Comparison of ENCODE assay signal across 9 mouse cellular contexts in genomic region chr4:154167053-154167452, GRCm38 (mm10). TPM values are rescaled to one million over a fixed set of nuclear protein-coding genes. Genes with fewer than 3 reads are reported as not detected.
DNase-seq lines count a peak whose midpoint lies in the region; ATAC-seq and TF ChIP-seq lines count a peak whose summit lies in the region.
"Had no signal": no experiment of that assay in that cellular context is flagged by ENCODE, and none has a peak within 500 bp of the region (broad histone marks: within the 10 kb centered on the region; RNA-seq: fewer than 3 reads in every experiment).

No protein-coding gene starts in this region.

- peaks cover 40% of the 10 kb centered on the region for H3K27me3 ChIP-seq in heart, embryonic 12.5 days (replicated peaks)
- no peaks in the 10 kb centered on the region for H3K27me3 ChIP-seq in testis, adult 2 months (ENCODE audit: control insufficient read depth, insufficient read depth, low read length)

- no peak overlapping the region for H3K4me3 ChIP-seq in heart, embryonic 12.5 days
- H3K4me3 ChIP-seq in testis, adult 2 months (ENCODE audit: control insufficient read depth, low read depth, low read length) = no peak overlapping the region
- no peak overlapping the region for H3K4me3 ChIP-seq in bone marrow macrophage, adult 2 months (ENCODE audit: insufficient read depth, low read length)
- H3K4me3 ChIP-seq: limb, embryonic 13.5 days had no signal

- H3K9ac ChIP-seq in heart, embryonic 12.5 days = no peak overlapping the region
- H3K9ac ChIP-seq: limb, embryonic 13.5 days had no signal

- no peak for ATAC-seq in heart, embryonic 12.5 days (ENCODE audit: insufficient number of reproducible peaks, low FRiP score)
- no peak for ATAC-seq in megakaryocyte, adult 5-6 weeks (ENCODE audit: poor library complexity, severe bottlenecking)

- H3K36me3 ChIP-seq in heart, embryonic 12.5 days = no peaks in the 10 kb centered on the region
- no peaks in the 10 kb centered on the region for H3K36me3 ChIP-seq in testis, adult 2 months (ENCODE audit: control insufficient read depth, insufficient read depth, low read length)
- H3K36me3 ChIP-seq: limb, embryonic 13.5 days had no signal

- H3K4me2 ChIP-seq in heart, embryonic 12.5 days = no peak overlapping the region
- H3K4me2 ChIP-seq: limb, embryonic 13.5 days had no signal

- 23% methylated on average over 5 of the region's 5 CpGs for WGBS in heart, embryonic 12.5 days

- TF ChIP-seq CTCF in testis, adult 2 months (IDR thresholded peaks at IDR 0.05; ENCODE audit: control insufficient read depth, insufficient read depth, insufficient replicate concordance, low read depth, low read length) = peak; percentile 68; the same call in 1 of the 2 replicates
- peak; percentile 42; the same call in 1 of the 2 replicates for TF ChIP-seq CTCF in bone marrow macrophage, adult 2 months (IDR thresholded peaks at IDR 0.05; ENCODE audit: low read depth, low read length)

- no peak overlapping the region for H3K27ac ChIP-seq in heart, embryonic 12.5 days (ENCODE audit: poor library complexity, severe bottlenecking)
- H3K27ac ChIP-seq in testis, adult 2 months (ENCODE audit: control insufficient read depth, insufficient read depth, low read depth, low read length) = no peak overlapping the region
- H3K27ac ChIP-seq in bone marrow macrophage, adult 2 months (ENCODE audit: insufficient read depth, low read depth, low read length) = no peak overlapping the region
- H3K27ac ChIP-seq: limb, embryonic 13.5 days had no signal

- DNase-seq in heart, postnatal 10 days = peak; percentile 72 to 86
- no peak for DNase-seq in testis, postnatal 14 days (ENCODE audit: low spot score)
- DNase-seq in kidney, postnatal 10 days = peak; percentile 86
- peak; percentile 67 for DNase-seq in ovary, postnatal 36 days (ENCODE audit: low spot score)

- H3K9me3 ChIP-seq in heart, embryonic 12.5 days (replicated peaks) = no peaks in the 10 kb centered on the region
- H3K9me3 ChIP-seq: limb, embryonic 13.5 days had no signal

- intact Hi-C loops in heart, postnatal 10 days (cut with DNase I) = loop anchor here (1.0 kb wide), 1 partner anchor 40 kb away; no protein-coding TSS in a partner anchor

- no peak for TF ChIP-seq POLR2A in testis, adult 2 months (IDR thresholded peaks at IDR 0.05; ENCODE audit: control insufficient read depth, low read depth, low read length)
- no peak for TF ChIP-seq POLR2A in bone marrow macrophage, adult 2 months (IDR thresholded peaks at IDR 0.05; ENCODE audit: borderline replicate concordance, low read depth, low read length)

- peaks cover 27% of the 10 kb centered on the region for H3K4me1 ChIP-seq in heart, embryonic 12.5 days (replicated peaks)
- H3K4me1 ChIP-seq in testis, adult 2 months (ENCODE audit: control insufficient read depth, insufficient read depth, low read length) = peaks cover 11% of the 10 kb centered on the region
- H3K4me1 ChIP-seq in bone marrow macrophage, adult 2 months (ENCODE audit: control insufficient read depth, insufficient read depth, low read length) = no peaks in the 10 kb centered on the region

RNA-seq across cellular contexts. Expression of gene Megf6, which starts 3.5 kb away (rescaled TPM):
- total RNA-seq in heart, postnatal 10 days (2021) = 10 to 100 TPM; 33.8 to 41.5 TPM
- polyA plus RNA-seq in heart, embryonic 12.5 days (2016; fragmentation: Nextera tagmentation; extraction: Ambion mirVana) = 16.0 and 19.4 TPM in 2 replicates
- polyA plus RNA-seq in testis, adult 2 months (2012; rRNA removed) = 1.0 and 1.4 TPM in 2 replicates
- not detected in 2 replicates for polyA plus RNA-seq in bone marrow macrophage, adult 2 months (2012; ENCODE audit: insufficient read depth, insufficient read length, missing spikeins)
- total RNA-seq in megakaryocyte, adult 5-6 weeks (2015) = not detected in 2 replicates
- total RNA-seq in megakaryocyte, adult 5-6 weeks (2017) = 0.04 TPM in 1 of 2 replicates, not detected in the other

RNA-seq across cellular contexts. Expression of gene Tprgl, which starts 6.6 kb away (rescaled TPM):
- 100 to 1,000 TPM; 129 to 134 TPM for total RNA-seq in heart, postnatal 10 days (2021)
- 128 and 135 TPM in 2 replicates for polyA plus RNA-seq in heart, embryonic 12.5 days (2016; fragmentation: Nextera tagmentation; extraction: Ambion mirVana)
- polyA plus RNA-seq in testis, adult 2 months (2012; rRNA removed) = 212 and 246 TPM in 2 replicates
- polyA plus RNA-seq in bone marrow macrophage, adult 2 months (2012; ENCODE audit: insufficient read depth, insufficient read length, missing spikeins) = 117 and 127 TPM in 2 replicates
- 75.5 and 90.9 TPM in 2 replicates for total RNA-seq in megakaryocyte, adult 5-6 weeks (2015)
- 52.4 and 57.3 TPM in 2 replicates for total RNA-seq in megakaryocyte, adult 5-6 weeks (2017)

RNA-seq across cellular contexts. Expression of gene Wrap73, which starts 24.9 kb away (rescaled TPM):
- total RNA-seq in heart, postnatal 10 days (2021) = 10 to 100 TPM; 10.2 to 13.2 TPM
- polyA plus RNA-seq in heart, embryonic 12.5 days (2016; fragmentation: Nextera tagmentation; extraction: Ambion mirVana) = 23.5 and 24.1 TPM in 2 replicates
- 20.8 and 21.2 TPM in 2 replicates for polyA plus RNA-seq in testis, adult 2 months (2012; rRNA removed)
- 10.0 and 12.7 TPM in 2 replicates for polyA plus RNA-seq in bone marrow macrophage, adult 2 months (2012; ENCODE audit: insufficient read depth, insufficient read length, missing spikeins)
- 9.6 and 9.8 TPM in 2 replicates for total RNA-seq in megakaryocyte, adult 5-6 weeks (2015)
- 3.6 and 5.3 TPM in 2 replicates for total RNA-seq in megakaryocyte, adult 5-6 weeks (2017)

RNA-seq across cellular contexts. Expression of gene Trp73, which starts 27.0 kb away (rescaled TPM):
- total RNA-seq in heart, postnatal 10 days (2021) = under 1 TPM in 1 of 2 experiments, not detected in 1; 0.05 TPM
- polyA plus RNA-seq in heart, embryonic 12.5 days (2016; fragmentation: Nextera tagmentation; extraction: Ambion mirVana) = 0.04 and 0.05 TPM in 2 replicates
- 0.17 and 0.48 TPM in 2 replicates for polyA plus RNA-seq in testis, adult 2 months (2012; rRNA removed)
- not detected in 2 replicates for polyA plus RNA-seq in bone marrow macrophage, adult 2 months (2012; ENCODE audit: insufficient read depth, insufficient read length, missing spikeins)
- not detected in 2 replicates for total RNA-seq in megakaryocyte, adult 5-6 weeks (2015)
- not detected in 2 replicates for total RNA-seq in megakaryocyte, adult 5-6 weeks (2017)
